Mouse (Mus musculus): ENCODE measurements around the gene Rbck1. TPM values are rescaled to one million over a fixed set of nuclear protein-coding genes. Genes with fewer than 3 reads are reported as not detected.

Gene Rbck1
- polyA plus RNA-seq, 1 experiment, result 743 TPM

DNA sequence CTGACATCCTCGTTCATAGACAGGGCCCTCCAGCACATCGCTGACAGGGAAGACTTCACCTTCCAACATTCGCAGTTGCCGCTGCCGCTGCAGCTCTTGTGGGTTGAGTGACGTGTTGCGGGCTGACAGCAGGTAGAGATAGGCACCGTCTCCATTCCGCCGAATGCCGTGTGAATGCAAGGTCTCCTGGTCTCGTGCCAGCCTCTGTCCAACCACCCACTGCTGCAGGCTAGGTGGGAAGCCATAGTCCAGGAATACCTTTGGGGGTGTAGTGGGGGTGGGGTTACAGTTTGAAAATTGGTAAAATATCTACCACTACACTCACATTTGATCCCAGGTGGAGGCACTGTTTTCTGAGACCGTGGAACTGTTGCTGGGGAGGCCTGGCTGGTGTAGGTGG, 6.3 kb downstream of the Rbck1 start:
- Histone ChIP-seq H3K27ac (ENCODE audit: control insufficient read depth, insufficient read depth, low read length) (no peak overlapping the region), H3K4me3 (ENCODE audit: control insufficient read depth, insufficient read depth, low read length) (no peak overlapping the region), H3K4me1 (replicated peaks; ENCODE audit: control insufficient read depth, insufficient read depth, low read length) (peaks cover 8% of the 10 kb centered on the region), H3K36me3 (ENCODE audit: control insufficient read depth, insufficient read depth, low read length) (peaks cover 48% of the 10 kb centered on the region), H3K27me3 (ENCODE audit: control insufficient read depth, insufficient read depth, low read length) (no peaks in the 10 kb centered on the region)
- no peak for DNase-seq
- WGBS, result 95% methylated on average over 13 of the region's 13 CpGs
- TF ChIP-seq CTCF (IDR thresholded peaks at IDR 0.05; ENCODE audit: borderline replicate concordance, control insufficient read depth, extremely low read depth, insufficient read depth, low read length, poor library complexity) (no peak), POLR2A (IDR thresholded peaks at IDR 0.05; ENCODE audit: control insufficient read depth, extremely low read depth, insufficient read depth, low read length, poor library complexity) (no peak)

DNA sequence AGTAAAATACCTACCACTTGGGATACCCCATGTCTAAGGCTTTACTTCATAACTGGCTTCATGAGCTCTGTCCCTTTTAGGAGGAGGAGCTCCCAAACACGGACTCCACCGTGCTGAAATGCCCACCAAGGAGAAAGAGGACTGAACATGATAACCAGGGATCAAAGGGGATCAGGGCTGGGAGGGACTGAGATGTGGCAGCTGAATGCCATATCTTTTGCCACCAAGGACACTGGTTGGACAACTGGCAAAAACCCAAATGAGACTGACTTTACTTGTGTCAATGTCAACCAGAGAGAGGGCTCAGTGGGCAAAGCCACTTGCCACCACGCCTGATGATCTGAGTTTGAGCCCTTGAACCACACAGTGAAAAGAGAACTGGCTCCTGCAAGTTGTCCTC, 7.6 kb downstream of the Rbck1 start:
- peaks cover 48% of the 10 kb centered on the region for H3K36me3 ChIP-seq (ENCODE audit: control insufficient read depth, insufficient read depth, low read length)
- H3K27ac ChIP-seq (ENCODE audit: control insufficient read depth, insufficient read depth, low read length), result no peak overlapping the region
- H3K27me3 ChIP-seq (ENCODE audit: control insufficient read depth, insufficient read depth, low read length), result no peaks in the 10 kb centered on the region
- WGBS, result 96% methylated on average over 3 of the region's 3 CpGs
- no peak for TF ChIP-seq CTCF (IDR thresholded peaks at IDR 0.05; ENCODE audit: borderline replicate concordance, control insufficient read depth, extremely low read depth, insufficient read depth, low read length, poor library complexity)
- no peak for TF ChIP-seq POLR2A (IDR thresholded peaks at IDR 0.05; ENCODE audit: control insufficient read depth, extremely low read depth, insufficient read depth, low read length, poor library complexity)
- no peak overlapping the region for H3K4me3 ChIP-seq (ENCODE audit: control insufficient read depth, insufficient read depth, low read length)
- DNase-seq, result no peak
- H3K4me1 ChIP-seq (replicated peaks; ENCODE audit: control insufficient read depth, insufficient read depth, low read length), result no peaks in the 10 kb centered on the region

DNA sequence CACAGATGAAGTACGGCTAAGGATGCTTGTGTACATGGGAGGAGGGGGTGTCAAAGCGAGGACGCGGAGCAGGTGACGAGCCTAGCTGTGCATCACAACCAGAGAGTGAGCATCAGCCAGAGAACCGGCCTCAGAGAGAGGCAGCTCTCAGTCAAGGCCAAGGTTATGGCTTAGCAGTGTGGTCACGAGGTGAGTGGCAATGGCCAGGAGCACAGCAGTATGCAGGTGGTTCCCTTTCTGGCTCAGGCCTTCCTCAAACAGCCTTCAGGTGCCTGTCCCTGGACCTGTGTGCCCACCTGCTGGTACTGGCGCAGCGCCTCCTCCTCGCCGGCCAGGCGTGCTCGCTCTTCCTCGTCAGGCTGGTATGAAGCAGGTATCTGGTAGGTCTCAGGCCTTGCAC, 8.5 kb downstream of the Rbck1 start:
- 96% methylated on average over 14 of the region's 14 CpGs for WGBS
- Histone ChIP-seq H3K4me3 (ENCODE audit: control insufficient read depth, insufficient read depth, low read length) (no peak overlapping the region), H3K27ac (ENCODE audit: control insufficient read depth, insufficient read depth, low read length) (no peak overlapping the region), H3K27me3 (ENCODE audit: control insufficient read depth, insufficient read depth, low read length) (no peaks in the 10 kb centered on the region), H3K36me3 (ENCODE audit: control insufficient read depth, insufficient read depth, low read length) (peaks cover 50% of the 10 kb centered on the region), H3K4me1 (replicated peaks; ENCODE audit: control insufficient read depth, insufficient read depth, low read length) (no peaks in the 10 kb centered on the region)
- TF ChIP-seq POLR2A (IDR thresholded peaks at IDR 0.05; ENCODE audit: control insufficient read depth, extremely low read depth, insufficient read depth, low read length, poor library complexity) (no peak), CTCF (IDR thresholded peaks at IDR 0.05; ENCODE audit: borderline replicate concordance, control insufficient read depth, extremely low read depth, insufficient read depth, low read length, poor library complexity) (no peak)
- no peak for DNase-seq

DNA sequence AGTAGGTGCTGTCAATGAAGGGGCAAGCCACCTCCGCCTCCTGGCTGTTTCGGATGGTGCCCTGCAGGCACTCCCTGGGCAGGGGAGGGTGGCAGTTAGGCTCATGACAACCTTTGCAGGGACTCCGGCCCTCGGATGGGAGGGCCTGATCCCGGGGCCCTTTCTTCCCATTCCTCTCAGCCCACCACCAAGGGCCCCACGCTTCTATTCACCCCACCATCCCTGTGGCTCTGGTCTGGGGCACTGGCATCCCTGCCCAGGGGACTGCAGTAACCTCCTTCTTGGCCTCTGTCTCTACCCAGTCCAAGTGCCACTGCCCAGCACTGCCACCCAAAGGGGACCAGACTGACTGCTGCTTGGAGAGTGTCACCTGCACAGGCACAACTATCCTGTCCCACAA, 10.3 kb downstream of the Rbck1 start:
- Histone ChIP-seq H3K4me3 (ENCODE audit: control insufficient read depth, insufficient read depth, low read length) (no peak overlapping the region), H3K27me3 (ENCODE audit: control insufficient read depth, insufficient read depth, low read length) (no peaks in the 10 kb centered on the region), H3K36me3 (ENCODE audit: control insufficient read depth, insufficient read depth, low read length) (peaks cover 59% of the 10 kb centered on the region), H3K27ac (ENCODE audit: control insufficient read depth, insufficient read depth, low read length) (no peak overlapping the region), H3K4me1 (replicated peaks; ENCODE audit: control insufficient read depth, insufficient read depth, low read length) (no peaks in the 10 kb centered on the region)
- no peak for DNase-seq
- TF ChIP-seq POLR2A (IDR thresholded peaks at IDR 0.05; ENCODE audit: control insufficient read depth, extremely low read depth, insufficient read depth, low read length, poor library complexity), result no peak
- no peak for TF ChIP-seq CTCF (IDR thresholded peaks at IDR 0.05; ENCODE audit: borderline replicate concordance, control insufficient read depth, extremely low read depth, insufficient read depth, low read length, poor library complexity)
- 98% methylated on average over 6 of the region's 6 CpGs for WGBS

DNA sequence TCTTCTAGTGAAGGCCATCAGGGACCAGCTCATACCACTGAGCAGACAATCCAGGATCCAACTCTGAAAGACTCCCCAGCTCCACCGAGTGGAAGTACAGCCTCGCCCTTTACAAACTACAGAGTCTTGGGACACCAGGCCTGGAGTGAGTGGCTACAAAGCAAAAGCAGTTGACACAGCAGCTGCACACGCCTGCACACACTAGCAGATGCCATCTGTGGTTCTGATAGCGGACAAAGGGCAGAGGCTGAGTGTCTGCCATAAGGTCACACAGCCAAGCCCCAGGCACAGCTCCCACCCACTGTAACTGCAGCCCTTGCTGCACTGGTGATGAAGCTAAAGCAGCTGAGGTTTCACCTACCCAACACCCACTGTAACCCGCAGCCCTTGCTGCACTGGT, 10.9 kb downstream of the Rbck1 start:
- no peak for DNase-seq
- TF ChIP-seq POLR2A (IDR thresholded peaks at IDR 0.05; ENCODE audit: control insufficient read depth, extremely low read depth, insufficient read depth, low read length, poor library complexity) (no peak), CTCF (IDR thresholded peaks at IDR 0.05; ENCODE audit: borderline replicate concordance, control insufficient read depth, extremely low read depth, insufficient read depth, low read length, poor library complexity) (no peak)
- Histone ChIP-seq H3K36me3 (ENCODE audit: control insufficient read depth, insufficient read depth, low read length) (peaks cover 59% of the 10 kb centered on the region), H3K27me3 (ENCODE audit: control insufficient read depth, insufficient read depth, low read length) (no peaks in the 10 kb centered on the region), H3K4me3 (ENCODE audit: control insufficient read depth, insufficient read depth, low read length) (no peak overlapping the region), H3K27ac (ENCODE audit: control insufficient read depth, insufficient read depth, low read length) (no peak overlapping the region), H3K4me1 (replicated peaks; ENCODE audit: control insufficient read depth, insufficient read depth, low read length) (no peaks in the 10 kb centered on the region)
- 97% methylated on average over 5 of the region's 5 CpGs for WGBS

DNA sequence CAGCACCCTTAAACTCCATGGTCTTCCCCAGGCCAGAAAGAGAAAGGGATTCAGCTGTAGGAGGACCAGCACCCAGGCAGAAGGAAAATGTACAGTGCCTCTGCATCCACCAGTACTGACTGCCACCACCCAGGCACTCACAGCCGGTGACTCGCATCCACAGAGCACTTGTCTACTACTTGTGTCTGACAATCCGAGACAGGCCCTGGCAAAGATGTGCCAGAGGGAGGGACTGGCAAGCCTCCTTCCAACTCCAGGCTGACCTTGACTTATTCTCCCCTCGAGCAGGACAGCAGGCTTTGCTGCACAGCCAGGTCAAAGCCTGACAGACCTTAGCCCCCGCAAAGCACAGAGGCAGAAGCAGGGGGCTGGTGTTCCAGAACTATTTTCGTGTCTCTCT, 15.4 kb downstream of the Rbck1 start:
- no peak for DNase-seq
- H3K4me1 ChIP-seq (replicated peaks; ENCODE audit: control insufficient read depth, insufficient read depth, low read length), result no peaks in the 10 kb centered on the region
- 95% methylated on average over 6 of the region's 6 CpGs for WGBS
- peaks cover 63% of the 10 kb centered on the region for H3K36me3 ChIP-seq (ENCODE audit: control insufficient read depth, insufficient read depth, low read length)
- TF ChIP-seq CTCF (IDR thresholded peaks at IDR 0.05; ENCODE audit: borderline replicate concordance, control insufficient read depth, extremely low read depth, insufficient read depth, low read length, poor library complexity), result no peak
- no peak for TF ChIP-seq POLR2A (IDR thresholded peaks at IDR 0.05; ENCODE audit: control insufficient read depth, extremely low read depth, insufficient read depth, low read length, poor library complexity)
- no peak overlapping the region for H3K27ac ChIP-seq (ENCODE audit: control insufficient read depth, insufficient read depth, low read length)
- H3K4me3 ChIP-seq (ENCODE audit: control insufficient read depth, insufficient read depth, low read length), result no peak overlapping the region
- H3K27me3 ChIP-seq (ENCODE audit: control insufficient read depth, insufficient read depth, low read length), result no peaks in the 10 kb centered on the region

DNA sequence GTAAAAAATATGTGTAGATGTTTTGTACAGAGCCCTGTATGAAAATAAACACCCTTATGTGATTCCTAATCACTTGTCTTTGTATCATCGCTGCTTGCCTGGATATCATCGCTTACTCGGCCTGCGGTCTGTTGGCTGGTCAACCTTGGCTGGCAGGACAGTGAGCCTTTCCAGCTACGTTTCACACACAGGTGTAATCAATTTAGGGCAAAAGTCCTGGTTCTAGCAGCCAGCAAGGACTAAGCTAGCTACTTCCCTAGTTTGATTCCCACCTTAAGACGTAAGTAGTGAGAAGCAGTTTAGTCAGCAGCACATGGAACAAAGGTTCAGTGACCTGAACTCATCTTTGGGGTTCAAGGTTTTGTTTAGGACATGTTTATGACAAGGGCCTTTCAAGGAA, 18.5 kb downstream of the Rbck1 start:
- 97% methylated on average over 6 of the region's 6 CpGs for WGBS

More for the DNA sequence above, 18.5 kb downstream of the Rbck1 start:
- no peaks in the 10 kb centered on the region for H3K4me1 ChIP-seq (replicated peaks; ENCODE audit: control insufficient read depth, insufficient read depth, low read length)
- peaks cover 84% of the 10 kb centered on the region for H3K36me3 ChIP-seq (ENCODE audit: control insufficient read depth, insufficient read depth, low read length)
- H3K4me3 ChIP-seq (ENCODE audit: control insufficient read depth, insufficient read depth, low read length), result no peak overlapping the region
- H3K27ac ChIP-seq (ENCODE audit: control insufficient read depth, insufficient read depth, low read length), result no peak overlapping the region
- no peaks in the 10 kb centered on the region for H3K27me3 ChIP-seq (ENCODE audit: control insufficient read depth, insufficient read depth, low read length)
- DNase-seq, result no peak
- TF ChIP-seq POLR2A (IDR thresholded peaks at IDR 0.05; ENCODE audit: control insufficient read depth, extremely low read depth, insufficient read depth, low read length, poor library complexity) (no peak), CTCF (IDR thresholded peaks at IDR 0.05; ENCODE audit: borderline replicate concordance, control insufficient read depth, extremely low read depth, insufficient read depth, low read length, poor library complexity) (no peak)

Measured in thymus, adult 2 months (tissue).